Mouse (Mus musculus) ES-Bruce4 (cell line): ENCODE data around the gene Dnajc1.

ENCODE experiments used
- CTCF ChIP-seq: IDR thresholded peaks from one replicate; pipeline ENCODE4 v1.8.1; 2011; ENCODE audit warnings: low read depth, low read length
- EP300 ChIP-seq: IDR thresholded peaks from 2 replicates; pipeline ENCODE4 v1.6.1; 2011; ENCODE audit warnings: low read depth, low read length; ENCODE audit not compliant: insufficient read depth
- POLR2A ChIP-seq: IDR thresholded peaks from one replicate; pipeline ENCODE4 v1.8.1; 2011; ENCODE audit warnings: low read length; ENCODE audit not compliant: insufficient read depth

DNA sequence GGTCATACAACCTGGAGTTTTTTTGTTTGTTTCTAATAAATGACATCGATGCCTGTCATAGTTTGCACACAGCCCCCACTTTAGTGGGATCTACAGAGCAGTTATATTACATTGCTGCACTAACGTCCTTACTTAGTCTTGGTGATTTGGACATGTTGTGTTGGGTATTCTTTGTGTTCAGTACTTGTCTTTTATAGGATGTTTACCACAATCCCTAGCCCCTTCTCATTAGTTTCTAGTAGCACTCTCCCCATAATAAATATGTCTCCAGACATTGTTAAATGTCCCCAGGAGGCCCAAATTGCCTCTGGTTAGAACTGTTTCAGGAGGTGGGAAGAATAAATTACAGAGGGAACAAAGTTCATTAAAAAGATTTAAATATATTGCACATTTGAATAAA is 227.1 kb downstream of the Dnajc1 start:
- TF ChIP-seq EP300, result no peak
- TF ChIP-seq CTCF, result no peak
- TF ChIP-seq POLR2A, result no peak
